Mouse (Mus musculus) CD4-positive, CD25-positive, alpha-beta regulatory T cell, adult 4 months (primary cell): Measurements from ENCODE around the gene Cln6. TPM values are rescaled to one million over a fixed set of nuclear protein-coding genes. Genes with fewer than 3 reads are reported as not detected.
"Not testable (repeated sequence)": the region's sequence is repeated elsewhere in the genome, so short reads cannot be mapped to it uniquely, and the experiment has no call there.

Source experiments
- ATAC-seq: one replicate; pipeline ENCODE4 v1.8.0; 2017
- polyA plus RNA-seq, 2 experiments: library from polyadenylated mRNA; unstranded; fragments of 100-300 nt; shearing (Covaris generic); gene quantifications; one replicate each; pipeline ENCODE4 v1.2.1; 2017

The Cln6 gene
- polyA plus RNA-seq, 2 experiments from 2014 or later, result 9.2 to 10.8 TPM

DNA sequence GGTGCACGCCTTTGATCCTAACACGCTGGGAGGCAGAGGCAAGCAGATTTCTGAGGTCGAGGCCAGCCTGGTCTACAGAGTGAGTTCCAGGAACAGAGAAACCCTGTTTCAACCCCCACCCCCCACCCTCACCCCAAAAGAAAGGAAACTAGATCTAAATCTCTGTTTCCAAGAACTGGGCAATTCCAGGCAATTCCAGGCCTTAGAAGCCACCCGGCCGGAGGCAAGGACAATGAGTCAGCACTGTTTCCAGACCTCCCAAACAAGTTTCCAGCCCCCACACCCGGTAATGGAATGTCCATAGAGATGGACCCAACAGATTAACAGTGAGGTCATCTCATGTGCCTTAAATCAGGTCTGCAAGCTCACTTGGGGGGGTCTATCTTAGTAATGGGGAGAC is 8.7 kb upstream of the Cln6 start:
- no peak for ATAC-seq

DNA sequence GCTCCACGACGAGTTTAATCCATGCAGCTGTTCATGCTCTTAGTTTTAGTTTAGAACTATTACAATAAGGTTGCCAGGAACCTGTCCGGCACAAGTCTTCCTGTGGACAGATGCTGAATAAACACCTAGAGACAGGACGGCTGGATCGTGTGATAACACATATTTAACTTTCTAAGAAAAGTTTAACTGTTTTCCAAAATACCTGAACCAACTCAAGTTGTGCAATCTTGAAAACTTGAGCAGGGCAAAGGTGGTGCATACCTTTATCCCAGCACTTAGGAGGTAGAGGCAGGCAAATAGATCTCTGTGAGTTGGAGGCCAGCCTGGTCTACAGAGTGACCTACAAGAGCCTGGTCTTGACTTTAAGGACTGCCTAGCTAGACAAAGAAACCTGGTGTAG is 3.7 kb upstream of the Cln6 start:
- no peak for ATAC-seq

- no peak for ATAC-seq
These were observed 2.7 kb upstream of the Cln6 start for GRCm38 (mm10) chr9:62835705-62836446.

- ATAC-seq, result no peak
These were observed 974 bp upstream of the Cln6 start for GRCm38 (mm10) chr9:62837611-62838010.

DNA sequence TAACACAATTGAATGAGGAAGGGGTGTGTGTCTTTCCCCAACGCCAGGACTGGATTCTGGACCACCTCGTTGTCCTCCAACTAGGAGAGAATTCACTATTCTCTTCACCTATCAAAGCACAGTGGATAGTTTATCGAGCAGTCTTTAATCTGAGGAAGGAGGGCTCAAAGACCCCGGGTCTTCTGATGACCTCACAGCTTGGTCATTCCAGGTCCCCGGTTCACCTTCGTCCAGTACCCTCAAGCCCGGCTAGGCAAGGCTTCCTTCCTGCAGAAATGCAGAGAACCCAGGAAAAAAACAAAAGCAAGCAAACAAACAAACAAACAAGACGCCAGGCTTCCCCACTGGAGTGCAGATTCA is 459 bp upstream of the Cln6 start:
- peak; percentile 4 for ATAC-seq

GRCm38 (mm10) chr9:62839172-62839770 is 686 bp downstream of the Cln6 start:
- ATAC-seq, result no peak

DNA sequence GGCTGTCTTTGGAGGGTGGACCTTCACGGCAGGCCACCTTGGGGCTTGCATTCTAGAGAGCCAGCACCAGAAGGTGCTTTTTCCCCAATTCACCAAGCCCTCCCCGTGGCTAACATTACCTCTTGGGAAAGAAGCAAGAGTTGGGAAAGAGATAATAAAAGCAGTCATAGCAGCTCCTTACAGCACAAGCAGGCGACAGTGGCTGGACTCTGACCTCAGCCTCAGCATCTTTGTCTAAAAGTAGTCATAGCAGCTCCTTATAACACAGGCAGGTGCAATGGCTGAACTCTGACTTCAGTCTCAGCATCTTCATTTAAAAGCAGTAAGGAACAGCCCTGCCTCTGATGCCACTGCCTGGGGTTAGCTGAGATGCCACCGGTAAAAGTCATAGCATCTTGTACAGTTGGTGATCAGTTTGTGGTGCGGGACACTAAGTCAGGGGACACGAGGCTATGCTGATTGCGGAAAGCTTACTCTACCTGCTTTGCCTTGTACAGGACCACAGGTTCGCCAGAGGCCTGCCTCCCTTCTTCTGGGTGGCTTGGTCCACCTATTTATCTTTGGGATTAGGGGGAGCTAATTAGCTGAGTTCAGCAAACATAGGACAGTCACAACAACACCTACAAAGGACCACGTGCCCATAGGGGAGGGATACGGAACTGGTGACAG is 4.9 kb downstream of the Cln6 start:
- no peak for ATAC-seq

DNA sequence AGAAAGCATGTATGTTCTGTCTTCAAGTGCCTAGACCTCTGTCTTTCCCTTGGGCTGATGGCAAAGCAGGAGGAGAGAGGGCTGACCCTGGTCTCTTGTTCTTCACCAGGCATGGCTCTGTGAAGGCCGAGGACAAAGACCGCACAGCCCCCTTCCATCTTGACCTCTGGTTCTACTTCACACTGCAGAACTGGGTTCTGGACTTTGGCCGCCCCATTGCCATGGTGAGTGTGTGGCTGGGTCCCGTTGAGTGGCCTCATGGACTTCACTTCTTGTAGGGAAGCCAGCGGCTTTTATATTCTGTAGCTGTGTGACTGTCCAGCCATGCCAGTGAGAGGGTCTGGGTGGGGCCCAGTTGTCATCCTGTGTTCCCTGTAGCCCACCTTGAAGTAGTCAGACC is 5.9 kb downstream of the Cln6 start:
- no peak for ATAC-seq

DNA sequence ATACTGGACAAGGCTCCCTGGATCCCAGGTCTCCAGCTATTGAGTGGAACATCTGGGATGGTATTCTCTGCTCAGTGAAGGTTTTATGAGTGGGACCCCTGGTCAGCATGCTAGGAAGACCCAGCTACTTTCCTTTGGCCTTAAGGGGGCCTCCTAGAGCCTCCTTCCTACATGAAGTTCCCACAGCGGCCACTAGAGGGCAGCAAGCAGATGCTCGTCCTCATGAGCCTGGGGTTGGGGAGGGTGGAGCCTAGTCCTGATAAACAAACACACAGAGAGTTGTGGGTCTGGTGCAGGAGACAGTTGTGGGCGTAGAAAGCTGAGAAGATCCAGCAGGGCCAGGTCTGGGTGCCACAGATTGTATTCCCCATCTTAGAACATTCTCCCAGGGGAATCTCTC is 9.1 kb downstream of the Cln6 start:
- ATAC-seq, result peak; percentile 83

GRCm38 (mm10) chr9:62848641-62849040 is 10.1 kb downstream of the Cln6 start:
- no peak for ATAC-seq

GRCm38 (mm10) chr9:62851571-62851970 is 13.0 kb downstream of the Cln6 start:
- no peak for ATAC-seq

DNA sequence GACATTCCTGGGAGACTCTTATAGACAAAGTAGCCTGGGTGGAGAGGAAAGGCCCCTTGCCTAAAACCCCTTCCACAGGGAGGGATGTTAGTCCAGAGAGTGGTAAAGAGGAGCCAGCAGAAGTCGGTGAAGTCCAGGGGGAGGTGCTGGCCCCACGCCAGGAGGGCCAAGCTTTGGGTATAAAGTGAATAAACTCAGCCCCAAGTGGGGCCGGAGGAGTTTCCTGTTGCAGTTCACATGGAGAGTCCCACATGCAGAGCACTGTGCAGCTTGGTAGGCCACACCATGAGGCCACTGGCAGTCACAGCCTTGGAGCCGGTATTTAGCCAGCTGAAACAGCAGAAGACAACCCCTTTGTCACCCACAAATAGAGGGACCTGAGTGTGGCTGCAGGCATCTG is 15.9 kb downstream of the Cln6 start:
- no peak for ATAC-seq

DNA sequence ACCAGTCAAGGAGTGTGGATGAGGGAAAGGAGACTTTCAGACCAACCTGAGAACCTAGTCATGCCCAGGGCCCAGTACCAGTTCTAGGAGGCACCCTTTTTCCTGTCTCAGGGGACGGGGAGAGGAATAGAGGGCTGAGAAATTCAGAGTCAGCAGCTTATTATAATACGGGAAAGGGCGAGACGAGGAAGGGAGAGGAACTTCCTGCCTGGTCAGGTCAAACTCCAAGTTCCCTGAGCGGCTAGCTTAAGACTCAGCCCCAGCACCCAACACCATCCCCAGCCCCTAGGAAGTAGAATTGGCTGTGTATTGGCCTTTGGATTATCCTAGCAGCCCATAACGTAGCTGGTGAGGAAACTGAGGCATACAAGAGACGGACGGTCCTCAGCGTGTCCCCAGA is 18.6 kb downstream of the Cln6 start:
- ATAC-seq, result no peak

GRCm38 (mm10) chr9:62857719-62858261 is 19.2 kb downstream of the Cln6 start, which contains the start of gene Calml4:
TSS of gene Calml4 (plus strand) at chr9:62858080.
- ATAC-seq, result no peak

DNA sequence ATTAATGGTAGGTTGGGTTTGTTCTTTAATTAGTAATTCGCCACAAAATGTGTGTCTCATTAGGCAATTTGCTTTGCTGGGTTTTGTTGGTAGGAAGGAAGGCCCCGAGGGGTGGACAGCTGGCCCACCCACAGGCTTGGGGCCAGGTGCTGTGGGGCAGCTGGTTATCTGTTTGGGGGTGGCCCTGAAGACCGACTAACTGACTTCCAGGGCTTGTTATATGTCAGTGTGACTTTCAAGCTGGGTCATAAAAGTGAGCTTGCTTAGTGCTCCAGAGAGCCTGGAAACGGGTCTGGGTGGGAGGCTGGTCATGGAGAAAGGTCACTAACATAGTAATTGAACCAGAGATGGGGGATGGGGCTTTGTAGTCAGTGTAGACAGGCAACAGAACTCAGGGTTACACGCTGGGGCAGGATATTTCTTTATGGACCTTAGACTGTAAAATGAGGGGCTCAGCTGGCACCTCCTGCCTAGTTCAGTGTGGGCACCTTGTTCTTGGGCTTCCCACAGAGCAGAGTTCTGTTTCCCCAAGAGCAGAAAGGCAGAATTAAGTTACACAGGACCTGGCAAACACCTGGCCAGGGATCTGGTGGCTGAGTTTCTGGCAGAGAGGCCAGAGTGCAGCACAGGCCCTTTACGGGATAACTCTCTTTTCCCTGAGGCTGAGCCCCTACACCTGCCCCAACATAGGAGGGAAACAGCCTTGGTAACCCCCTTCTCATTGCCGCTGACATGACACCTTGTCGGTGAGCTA is 19.9 kb downstream of the Cln6 start:
- no peak for ATAC-seq

GRCm38 (mm10) chr9:62860102-62860501 is 21.5 kb downstream of the Cln6 start:
- ATAC-seq, result not testable (repeated sequence)

GRCm38 (mm10) chr9:62860866-62861265 is 22.3 kb downstream of the Cln6 start:
- ATAC-seq, result no peak

DNA sequence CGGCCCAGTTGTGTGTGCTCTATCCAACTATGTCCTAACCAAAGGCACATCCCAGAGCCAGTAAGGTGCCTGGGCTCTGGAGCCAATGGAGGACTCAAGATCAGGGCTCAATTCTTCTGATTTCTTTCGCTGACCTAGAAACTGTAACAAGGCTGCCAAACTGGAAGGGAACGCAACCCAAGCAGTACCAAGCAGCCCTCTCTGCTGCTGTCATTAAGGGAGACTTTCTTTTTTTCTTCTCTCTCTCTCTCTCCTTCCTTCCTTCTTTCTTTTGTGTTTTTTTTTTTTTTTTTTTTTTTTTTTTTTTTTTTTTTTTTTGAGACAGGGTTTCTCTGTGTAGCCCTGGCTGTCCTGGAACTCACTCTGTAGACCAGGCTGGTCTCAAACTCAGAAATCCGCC is 30.7 kb downstream of the Cln6 start:
- ATAC-seq, result not testable (repeated sequence)

GRCm38 (mm10) chr9:62870728-62871127 is 32.1 kb downstream of the Cln6 start:
- ATAC-seq, result no peak

DNA sequence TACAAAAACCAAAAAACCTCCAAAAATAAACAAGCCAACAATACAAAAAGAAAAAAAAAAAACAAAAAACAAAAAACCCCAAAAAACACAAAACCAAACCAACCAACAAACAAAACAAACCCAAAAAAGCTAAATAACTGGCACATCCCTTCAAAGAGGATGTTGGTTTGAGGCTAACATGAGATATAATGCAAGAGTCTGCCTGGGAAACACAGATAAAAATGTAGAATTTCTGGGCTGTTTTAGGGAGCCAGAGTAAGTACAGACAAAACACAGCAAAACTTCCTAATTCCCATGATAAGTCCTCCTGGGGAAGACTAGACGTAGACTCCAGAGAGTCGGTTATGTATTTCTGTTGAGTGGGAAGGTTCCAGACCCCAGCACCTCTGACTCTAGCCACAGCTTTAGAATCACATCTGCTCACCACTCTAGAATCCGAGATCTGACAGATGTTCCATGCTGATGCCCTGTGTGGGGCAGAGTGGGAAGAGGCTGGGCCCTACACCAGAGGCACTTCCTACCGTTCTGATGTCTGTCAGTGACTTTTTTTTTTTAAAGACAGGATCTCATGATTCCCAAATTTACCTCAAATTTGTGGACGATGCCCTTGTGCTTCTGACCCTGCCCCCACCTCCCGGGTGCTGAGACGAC is 38.5 kb downstream of the Cln6 start:
- no peak for ATAC-seq

- ATAC-seq, result no peak
These were observed 39.2 kb downstream of the Cln6 start for GRCm38 (mm10) chr9:62877825-62878224.

- ATAC-seq, result no peak
These were observed 43.3 kb downstream of the Cln6 start for GRCm38 (mm10) chr9:62881871-62882270.
